In the genomic region with DNA sequence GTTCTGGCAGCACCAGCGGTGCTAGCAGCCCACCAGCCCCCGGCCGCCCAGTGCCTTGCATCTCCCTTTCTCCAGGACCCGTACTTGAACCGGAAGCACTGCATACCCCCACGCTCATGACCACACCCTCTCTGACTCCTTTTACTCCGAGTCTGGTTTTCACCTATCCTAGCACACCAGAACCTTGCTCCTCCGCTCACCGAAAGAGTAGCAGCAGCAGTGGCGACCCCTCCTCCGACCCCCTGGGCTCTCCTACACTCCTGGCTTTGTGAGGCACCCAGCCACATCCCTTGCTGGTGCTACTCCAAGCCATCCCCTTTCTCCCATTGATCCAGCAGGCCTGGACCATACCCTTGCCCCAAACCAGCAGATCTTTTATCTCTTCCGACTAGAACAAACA, we compare ENCODE assay signal across 10 mouse cellular contexts. TPM values are rescaled to one million over a fixed set of nuclear protein-coding genes. Genes with fewer than 3 reads are reported as not detected.
A peak's percentile ranks its signal among the peaks of the same experiment; 100 is the strongest.
DNase-seq lines count a peak whose midpoint lies in the region; ATAC-seq and TF ChIP-seq lines count a peak whose summit lies in the region.
"Had no signal": no experiment of that assay in that cellular context is flagged by ENCODE, and none has a peak within 500 bp of the region (broad histone marks: within the 10 kb centered on the region; RNA-seq: fewer than 3 reads in every experiment).

No protein-coding gene starts in this region.

- no peaks in the 10 kb centered on the region for H3K4me1 ChIP-seq in ES-Bruce4 (ENCODE audit: control insufficient read depth, insufficient read depth, low read length)
- H3K4me1 ChIP-seq in heart, postnatal 0 days (ENCODE audit: control insufficient read depth, insufficient read depth) = peaks cover 24% of the 10 kb centered on the region
- H3K4me1 ChIP-seq in midbrain, embryonic 10.5 days = peaks cover 41% of the 10 kb centered on the region
- peaks cover 21% of the 10 kb centered on the region for H3K4me1 ChIP-seq in thymus, adult 2 months (replicated peaks; ENCODE audit: control insufficient read depth, insufficient read depth, low read length)

- no peak for ATAC-seq in heart, postnatal 0 days (ENCODE audit: insufficient read depth, low read depth)

- peak overlapping the region; percentile 99 for H3K4me2 ChIP-seq in heart, postnatal 0 days (ENCODE audit: low read depth, low read length)

- no peak for TF ChIP-seq CTCF in ES-Bruce4 (IDR thresholded peaks at IDR 0.05; ENCODE audit: low read depth, low read length)
- TF ChIP-seq CTCF in heart, postnatal 0 days (IDR thresholded peaks at IDR 0.05; ENCODE audit: low read depth) = no peak
- no peak for TF ChIP-seq CTCF in thymus, adult 2 months (IDR thresholded peaks at IDR 0.05; ENCODE audit: borderline replicate concordance, control insufficient read depth, extremely low read depth, insufficient read depth, low read length, poor library complexity)

- TF ChIP-seq EP300 in ES-Bruce4 (IDR thresholded peaks at IDR 0.05; ENCODE audit: insufficient read depth, low read depth, low read length) = no peak
- no peak for TF ChIP-seq EP300 in heart, postnatal 0 days (IDR thresholded peaks at IDR 0.05; ENCODE audit: low read depth)

- peak; percentile 92 for DNase-seq in heart, adult 11 months
- DNase-seq in heart, adult 18-20 months = no peak
- DNase-seq in heart, postnatal 0 days (ENCODE audit: low spot score) = no peak
- DNase-seq in midbrain, embryonic 10.5 days (ENCODE audit: low spot score) = no peak
- no peak for DNase-seq in thymus, postnatal 25 days
- DNase-seq in thymus, adult 2 months = no peak
- no peak for DNase-seq in urinary bladder, adult 18-20 months (ENCODE audit: low spot score in 2 of 2)
- DNase-seq: gastrocnemius, postnatal 10 days had no signal

- no peaks in the 10 kb centered on the region for H3K9me3 ChIP-seq in ES-Bruce4 (replicated peaks; ENCODE audit: control insufficient read depth, insufficient read depth, low read length, poor library complexity, severe bottlenecking)
- no peaks in the 10 kb centered on the region for H3K9me3 ChIP-seq in heart, postnatal 0 days (replicated peaks; ENCODE audit: control insufficient read depth, low read length)
- H3K9me3 ChIP-seq in midbrain, embryonic 10.5 days (replicated peaks) = no peaks in the 10 kb centered on the region

- no peak overlapping the region for H3K27ac ChIP-seq in ES-Bruce4 (ENCODE audit: insufficient read depth, low read length)
- H3K27ac ChIP-seq in heart, postnatal 0 days (ENCODE audit: low read depth) = peak overlapping the region; percentile 61; the same call in 1 of the 2 replicates
- H3K27ac ChIP-seq in midbrain, embryonic 10.5 days (replicated peaks) = no peak overlapping the region
- H3K27ac ChIP-seq in thymus, adult 2 months (ENCODE audit: control insufficient read depth, insufficient read depth, low read length) = no peak overlapping the region

- H3K4me3 ChIP-seq in ES-Bruce4 (ENCODE audit: low read depth, low read length) = peak overlapping the region; percentile 2; the same call in 1 of the 2 replicates
- peak overlapping the region; percentile 75 for H3K4me3 ChIP-seq in heart, postnatal 0 days (ENCODE audit: low read depth, low read length)
- peak overlapping the region; percentile 68; the same call in 1 of the 2 replicates for H3K4me3 ChIP-seq in midbrain, embryonic 10.5 days
- no peak overlapping the region for H3K4me3 ChIP-seq in thymus, adult 2 months (ENCODE audit: control insufficient read depth, insufficient read depth, low read length)

- H3K27me3 ChIP-seq in ES-Bruce4 (ENCODE audit: control insufficient read depth, insufficient read depth, low read length, poor library complexity, severe bottlenecking) = no peaks in the 10 kb centered on the region
- H3K27me3 ChIP-seq in heart, postnatal 0 days (ENCODE audit: control insufficient read depth, insufficient read depth, low read length) = 0 out of 2 replicates have a peak, but pooled peaks cover 1% of the 10 kb centered on the region
- H3K27me3 ChIP-seq in midbrain, embryonic 10.5 days (ENCODE audit: low read depth, poor library complexity, severe bottlenecking) = peaks cover 45% of the 10 kb centered on the region
- no peaks in the 10 kb centered on the region for H3K27me3 ChIP-seq in thymus, adult 2 months (ENCODE audit: control insufficient read depth, insufficient read depth, low read length)

- WGBS in heart, postnatal 0 days = 67% methylated on average over 12 of the region's 12 CpGs
- WGBS in midbrain, embryonic 10.5 days = 86% methylated on average over 12 of the region's 12 CpGs
- WGBS in thymus, adult 2 months = 96% methylated on average over 12 of the region's 12 CpGs

- no peak for TF ChIP-seq POLR2A in ES-Bruce4 (IDR thresholded peaks at IDR 0.05; ENCODE audit: insufficient read depth, low read length)
- no peak for TF ChIP-seq POLR2A in thymus, adult 2 months (IDR thresholded peaks at IDR 0.05; ENCODE audit: control insufficient read depth, extremely low read depth, insufficient read depth, low read length, poor library complexity)

- no peaks in the 10 kb centered on the region; the same call in 1 of the 2 replicates for H3K36me3 ChIP-seq in ES-Bruce4 (ENCODE audit: control insufficient read depth, insufficient read depth, low read length, poor library complexity, severe bottlenecking)
- H3K36me3 ChIP-seq in heart, postnatal 0 days (replicated peaks; ENCODE audit: control insufficient read depth, insufficient read depth, low read length) = peaks cover 12% of the 10 kb centered on the region
- peaks cover 18% of the 10 kb centered on the region for H3K36me3 ChIP-seq in midbrain, embryonic 10.5 days
- H3K36me3 ChIP-seq in thymus, adult 2 months (ENCODE audit: control insufficient read depth, insufficient read depth, low read length) = no peaks in the 10 kb centered on the region

- no peak overlapping the region for H3K9ac ChIP-seq in ES-Bruce4 (ENCODE audit: low read depth, poor library complexity, severe bottlenecking)
- peak overlapping the region; percentile 7; the same call in 1 of the 2 replicates for H3K9ac ChIP-seq in heart, postnatal 0 days (replicated peaks; ENCODE audit: low read depth, low read length)

RNA-seq across cellular contexts. Expression of gene Ccdc85b, which starts 2.7 kb away (rescaled TPM):
- 1 to 10 TPM; 6.0 to 6.7 TPM for total RNA-seq in heart, adult 18-20 months (2021)
- polyA plus RNA-seq in ES-Bruce4 (2011; ENCODE audit: insufficient read depth, insufficient read length, low read depth, missing spikeins) = 3.3 and 4.2 TPM in 2 replicates
- total RNA-seq in heart, postnatal 0 days (2014; rRNA removed; ENCODE audit: low replicate concordance) = 9.2 and 11.3 TPM in 2 replicates
- 10.2 and 10.6 TPM in 2 replicates for polyA plus RNA-seq in heart, postnatal 0 days (2015; fragmentation: Nextera tagmentation; extraction: Ambion mirVana)
- polyA plus RNA-seq in midbrain, embryonic 10.5 days (2016; fragmentation: Nextera tagmentation; extraction: Ambion mirVana) = 5.5 and 6.0 TPM in 2 replicates
- polyA plus RNA-seq in thymus, adult 2 months (2012; rRNA removed) = 8.1 and 8.2 TPM in 2 replicates

RNA-seq across cellular contexts. Expression of gene Fibp, which starts 5.4 kb away (rescaled TPM):
- 10 to 100 TPM; 50.9 to 54.3 TPM for total RNA-seq in heart, adult 18-20 months (2021)
- polyA plus RNA-seq in ES-Bruce4 (2011; ENCODE audit: insufficient read depth, insufficient read length, low read depth, missing spikeins) = 37.7 and 47.6 TPM in 2 replicates
- total RNA-seq in heart, postnatal 0 days (2014; rRNA removed; ENCODE audit: low replicate concordance) = 81.6 and 86.4 TPM in 2 replicates
- 142 and 146 TPM in 2 replicates for polyA plus RNA-seq in heart, postnatal 0 days (2015; fragmentation: Nextera tagmentation; extraction: Ambion mirVana)
- 98.0 and 111 TPM in 2 replicates for polyA plus RNA-seq in midbrain, embryonic 10.5 days (2016; fragmentation: Nextera tagmentation; extraction: Ambion mirVana)
- 142 and 157 TPM in 2 replicates for polyA plus RNA-seq in thymus, adult 2 months (2012; rRNA removed)

RNA-seq across cellular contexts. Expression of gene Fosl1, which starts 7.7 kb away (rescaled TPM):
- total RNA-seq in heart, adult 18-20 months (2021) = not detected
- polyA plus RNA-seq in ES-Bruce4 (2011; ENCODE audit: insufficient read depth, insufficient read length, low read depth, missing spikeins) = 1.3 and 2.3 TPM in 2 replicates
- total RNA-seq in heart, postnatal 0 days (2014; rRNA removed; ENCODE audit: low replicate concordance) = not detected in 2 replicates
- polyA plus RNA-seq in heart, postnatal 0 days (2015; fragmentation: Nextera tagmentation; extraction: Ambion mirVana) = 0.12 TPM in 1 of 2 replicates, not detected in the other
- not detected in 2 replicates for polyA plus RNA-seq in midbrain, embryonic 10.5 days (2016; fragmentation: Nextera tagmentation; extraction: Ambion mirVana)
- polyA plus RNA-seq in thymus, adult 2 months (2012; rRNA removed) = 0.16 TPM in 1 of 2 replicates, not detected in the other
- total RNA-seq: gastrocnemius, postnatal 10 days had no signal
- polyA plus RNA-seq: liver, embryonic 16.5 days had no signal

RNA-seq across cellular contexts. Expression of gene Ctsw, which starts 13.3 kb away (rescaled TPM):
- total RNA-seq in heart, adult 18-20 months (2021) = 1 to 10 TPM in 1 of 2 experiments, under 1 TPM in 1; 0.25 to 1.5 TPM
- 1.2 and 1.6 TPM in 2 replicates for polyA plus RNA-seq in ES-Bruce4 (2011; ENCODE audit: insufficient read depth, insufficient read length, low read depth, missing spikeins)
- total RNA-seq in heart, postnatal 0 days (2014; rRNA removed; ENCODE audit: low replicate concordance) = not detected in 2 replicates
- polyA plus RNA-seq in heart, postnatal 0 days (2015; fragmentation: Nextera tagmentation; extraction: Ambion mirVana) = 0.42 and 0.73 TPM in 2 replicates
- 1.7 and 2.7 TPM in 2 replicates for polyA plus RNA-seq in midbrain, embryonic 10.5 days (2016; fragmentation: Nextera tagmentation; extraction: Ambion mirVana)
- polyA plus RNA-seq in thymus, adult 2 months (2012; rRNA removed) = 49.1 and 54.3 TPM in 2 replicates

RNA-seq across cellular contexts. Expression of gene Efemp2, which starts 18.7 kb away (rescaled TPM):
- total RNA-seq in heart, adult 18-20 months (2021) = 1 to 10 TPM; 7.2 to 7.9 TPM
- polyA plus RNA-seq in ES-Bruce4 (2011; ENCODE audit: insufficient read depth, insufficient read length, low read depth, missing spikeins) = 21.5 and 24.6 TPM in 2 replicates
- total RNA-seq in heart, postnatal 0 days (2014; rRNA removed; ENCODE audit: low replicate concordance) = 46.8 and 52.7 TPM in 2 replicates
- polyA plus RNA-seq in heart, postnatal 0 days (2015; fragmentation: Nextera tagmentation; extraction: Ambion mirVana) = 32.2 and 34.1 TPM in 2 replicates
- 67.6 and 69.1 TPM in 2 replicates for polyA plus RNA-seq in midbrain, embryonic 10.5 days (2016; fragmentation: Nextera tagmentation; extraction: Ambion mirVana)
- polyA plus RNA-seq in thymus, adult 2 months (2012; rRNA removed) = 17.3 and 21.6 TPM in 2 replicates
